Mouse (Mus musculus) activated CD4-positive, CD25-positive, alpha-beta regulatory T cell, adult 4 months (primary cell): ENCODE data around the gene Sin3b. TPM values are rescaled to one million over a fixed set of nuclear protein-coding genes. Genes with fewer than 3 reads are reported as not detected.
"Not testable (repeated sequence)": the region's sequence is repeated elsewhere in the genome, so short reads cannot be mapped to it uniquely, and the experiment has no call there.

ENCODE experiments used
- ATAC-seq: one replicate; pipeline ENCODE4 v1.8.0; 2017
- polyA plus RNA-seq, 2 experiments: library from polyadenylated mRNA; unstranded; fragments of 100-300 nt; shearing (Covaris generic); gene quantifications; one replicate each; pipeline ENCODE4 v1.2.1; 2017

Sin3b gene
- polyA plus RNA-seq = 100 to 1,000 TPM; 115 to 120 TPM

GRCm38 (mm10) chr8:72722769-72723650 lies at the start of gene Sin3b:
Gene Sin3b, plus strand, starts transcription at chr8:72723285.
- ATAC-seq = peak; percentile 98

GRCm38 (mm10) chr8:72674184-72674583 lies 48.9 kb upstream of the Sin3b start:
- ATAC-seq = no peak

- ATAC-seq = no peak
Measured at GRCm38 (mm10) chr8:72676436-72676835, 46.6 kb upstream of the Sin3b start.

- not testable (repeated sequence) for ATAC-seq
Measured at GRCm38 (mm10) chr8:72676844-72677243, 46.2 kb upstream of the Sin3b start.

- no peak for ATAC-seq
Measured at GRCm38 (mm10) chr8:72677331-72677730, 45.8 kb upstream of the Sin3b start.

GRCm38 (mm10) chr8:72680133-72680532 lies 43.0 kb upstream of the Sin3b start:
- no peak for ATAC-seq

- ATAC-seq = no peak
Measured at GRCm38 (mm10) chr8:72682051-72682687, 40.9 kb upstream of the Sin3b start.

GRCm38 (mm10) chr8:72683010-72683521 lies 40.0 kb upstream of the Sin3b start:
- no peak for ATAC-seq

GRCm38 (mm10) chr8:72683572-72684099 lies 39.4 kb upstream of the Sin3b start:
- ATAC-seq = not testable (repeated sequence)

- no peak for ATAC-seq
Measured at GRCm38 (mm10) chr8:72698349-72698926, 24.6 kb upstream of the Sin3b start.

GRCm38 (mm10) chr8:72712569-72712968 lies 10.5 kb upstream of the Sin3b start:
- ATAC-seq = no peak

- no peak for ATAC-seq
Measured at GRCm38 (mm10) chr8:72716594-72716993, 6.5 kb upstream of the Sin3b start.

GRCm38 (mm10) chr8:72720541-72720940 lies 2.5 kb upstream of the Sin3b start:
- ATAC-seq = no peak

- no peak for ATAC-seq
Measured at GRCm38 (mm10) chr8:72723651-72724001, 541 bp downstream of the Sin3b start.

GRCm38 (mm10) chr8:72728636-72729035 lies 5.6 kb downstream of the Sin3b start:
- no peak for ATAC-seq

GRCm38 (mm10) chr8:72735001-72735400 lies 11.9 kb downstream of the Sin3b start:
- ATAC-seq = peak; percentile 63

GRCm38 (mm10) chr8:72736868-72737267 lies 13.8 kb downstream of the Sin3b start:
- no peak for ATAC-seq

- peak; percentile 61 for ATAC-seq
Measured at GRCm38 (mm10) chr8:72746061-72746460, 23.0 kb downstream of the Sin3b start.

- no peak for ATAC-seq
Measured at GRCm38 (mm10) chr8:72749846-72750245, 26.8 kb downstream of the Sin3b start.

GRCm38 (mm10) chr8:72750266-72750665 lies 27.2 kb downstream of the Sin3b start:
- no peak for ATAC-seq

GRCm38 (mm10) chr8:72751126-72751525 lies 28.0 kb downstream of the Sin3b start:
- ATAC-seq = no peak

GRCm38 (mm10) chr8:72752289-72752688 lies 29.2 kb downstream of the Sin3b start:
- ATAC-seq = no peak

GRCm38 (mm10) chr8:72753165-72753564 lies 30.1 kb downstream of the Sin3b start:
- ATAC-seq = no peak
